Mouse (Mus musculus): ENCODE results near the gene Mrpl53. TPM values are rescaled to one million over a fixed set of nuclear protein-coding genes. Genes with fewer than 3 reads are reported as not detected.
A peak's percentile ranks its signal among the peaks of the same experiment; 100 is the strongest.

The Mrpl53 gene
- polyA plus RNA-seq (2012; rRNA removed) = 73.8 and 82.0 TPM in 2 replicates

- Histone ChIP-seq H3K36me3 (ENCODE audit: control insufficient read depth, insufficient read depth, low read length) (peaks cover 6% of the 10 kb centered on the region; the same call in 1 of the 2 replicates), H3K4me1 (ENCODE audit: control insufficient read depth, insufficient read depth, insufficient read length, low read length) (peaks cover 7% of the 10 kb centered on the region), H3K4me3 (ENCODE audit: low read depth, low read length) (peak within 1 kb of the TSS; percentile 99), H3K27me3 (ENCODE audit: control insufficient read depth, insufficient read depth, low read length) (no peaks in the 10 kb centered on the region), H3K27ac (ENCODE audit: insufficient read depth, low read depth, low read length) (peak within 1 kb of the TSS; percentile 86)
- TF ChIP-seq CTCF (IDR thresholded peaks at IDR 0.05; ENCODE audit: extremely low read depth, insufficient read length, insufficient replicate concordance, low read depth, low read length) = no peak
- peak; percentile 86 for TF ChIP-seq POLR2A (IDR thresholded peaks at IDR 0.05; ENCODE audit: low read depth, low read length)
- under 1% methylated on average over 76 of the region's 76 CpGs for WGBS
Measured at GRCm38 (mm10) chr6:83108762-83109668, at the start of gene Mrpl53. TSS of gene Mrpl53 (plus strand) at chr6:83109040.

GRCm38 (mm10) chr6:83065995-83066394 is 42.8 kb upstream of the Mrpl53 start:
- peaks cover 18% of the 10 kb centered on the region for H3K4me1 ChIP-seq (ENCODE audit: control insufficient read depth, insufficient read depth, insufficient read length, low read length)
- no peak overlapping the region for H3K27ac ChIP-seq (ENCODE audit: insufficient read depth, low read depth, low read length)
- H3K36me3 ChIP-seq (ENCODE audit: control insufficient read depth, insufficient read depth, low read length) = peaks cover 8% of the 10 kb centered on the region; the same call in 1 of the 2 replicates
- no peak overlapping the region for H3K4me3 ChIP-seq (ENCODE audit: low read depth, low read length)
- no peak for TF ChIP-seq CTCF (IDR thresholded peaks at IDR 0.05; ENCODE audit: extremely low read depth, insufficient read length, insufficient replicate concordance, low read depth, low read length)
- TF ChIP-seq POLR2A (IDR thresholded peaks at IDR 0.05; ENCODE audit: low read depth, low read length) = no peak
- H3K27me3 ChIP-seq (ENCODE audit: control insufficient read depth, insufficient read depth, low read length) = peaks cover 43% of the 10 kb centered on the region
- 68% methylated on average over 8 of the region's 8 CpGs for WGBS

GRCm38 (mm10) chr6:83066441-83066840 is 42.4 kb upstream of the Mrpl53 start:
- no peak overlapping the region for H3K27ac ChIP-seq (ENCODE audit: insufficient read depth, low read depth, low read length)
- 77% methylated on average over 6 of the region's 6 CpGs for WGBS
- peaks cover 8% of the 10 kb centered on the region; the same call in 1 of the 2 replicates for H3K36me3 ChIP-seq (ENCODE audit: control insufficient read depth, insufficient read depth, low read length)
- no peak for TF ChIP-seq POLR2A (IDR thresholded peaks at IDR 0.05; ENCODE audit: low read depth, low read length)
- no peak for TF ChIP-seq CTCF (IDR thresholded peaks at IDR 0.05; ENCODE audit: extremely low read depth, insufficient read length, insufficient replicate concordance, low read depth, low read length)
- peaks cover 47% of the 10 kb centered on the region for H3K27me3 ChIP-seq (ENCODE audit: control insufficient read depth, insufficient read depth, low read length)
- no peak overlapping the region for H3K4me3 ChIP-seq (ENCODE audit: low read depth, low read length)
- peaks cover 22% of the 10 kb centered on the region for H3K4me1 ChIP-seq (ENCODE audit: control insufficient read depth, insufficient read depth, insufficient read length, low read length)

- TF ChIP-seq CTCF (IDR thresholded peaks at IDR 0.05; ENCODE audit: extremely low read depth, insufficient read length, insufficient replicate concordance, low read depth, low read length) = no peak
- TF ChIP-seq POLR2A (IDR thresholded peaks at IDR 0.05; ENCODE audit: low read depth, low read length) = no peak
- Histone ChIP-seq H3K27ac (ENCODE audit: insufficient read depth, low read depth, low read length) (no peak overlapping the region), H3K36me3 (ENCODE audit: control insufficient read depth, insufficient read depth, low read length) (peaks cover 7% of the 10 kb centered on the region; the same call in 1 of the 2 replicates), H3K27me3 (ENCODE audit: control insufficient read depth, insufficient read depth, low read length) (peaks cover 62% of the 10 kb centered on the region), H3K4me1 (ENCODE audit: control insufficient read depth, insufficient read depth, insufficient read length, low read length) (peaks cover 22% of the 10 kb centered on the region), H3K4me3 (ENCODE audit: low read depth, low read length) (peak overlapping the region; percentile 41)
- WGBS = 31% methylated on average over 8 of the region's 8 CpGs
Measured at GRCm38 (mm10) chr6:83068221-83068620, 40.6 kb upstream of the Mrpl53 start.

GRCm38 (mm10) chr6:83068706-83069487 is 39.9 kb upstream of the Mrpl53 start:
- WGBS = 2% methylated on average over 81 of the region's 81 CpGs

GRCm38 (mm10) chr6:83069488-83070246 is 39.2 kb upstream of the Mrpl53 start:
- peaks cover 62% of the 10 kb centered on the region for H3K27me3 ChIP-seq (ENCODE audit: control insufficient read depth, insufficient read depth, low read length)
- H3K36me3 ChIP-seq (ENCODE audit: control insufficient read depth, insufficient read depth, low read length) = peaks cover 7% of the 10 kb centered on the region; the same call in 1 of the 2 replicates
- 3% methylated on average over 69 of the region's 69 CpGs for WGBS
- H3K4me3 ChIP-seq (ENCODE audit: low read depth, low read length) = peak overlapping the region; percentile 41
- H3K4me1 ChIP-seq (ENCODE audit: control insufficient read depth, insufficient read depth, insufficient read length, low read length) = peaks cover 22% of the 10 kb centered on the region
- no peak for TF ChIP-seq POLR2A (IDR thresholded peaks at IDR 0.05; ENCODE audit: low read depth, low read length)
- TF ChIP-seq CTCF (IDR thresholded peaks at IDR 0.05; ENCODE audit: extremely low read depth, insufficient read length, insufficient replicate concordance, low read depth, low read length) = no peak
- no peak overlapping the region for H3K27ac ChIP-seq (ENCODE audit: insufficient read depth, low read depth, low read length)

More at GRCm38 (mm10) chr6:83068706-83069487, 39.9 kb upstream of the Mrpl53 start:
- Histone ChIP-seq H3K27ac (ENCODE audit: insufficient read depth, low read depth, low read length) (no peak overlapping the region), H3K4me3 (ENCODE audit: low read depth, low read length) (peak overlapping the region; percentile 41), H3K27me3 (ENCODE audit: control insufficient read depth, insufficient read depth, low read length) (peaks cover 62% of the 10 kb centered on the region), H3K36me3 (ENCODE audit: control insufficient read depth, insufficient read depth, low read length) (peaks cover 7% of the 10 kb centered on the region; the same call in 1 of the 2 replicates), H3K4me1 (ENCODE audit: control insufficient read depth, insufficient read depth, insufficient read length, low read length) (peaks cover 22% of the 10 kb centered on the region)
- TF ChIP-seq CTCF (IDR thresholded peaks at IDR 0.05; ENCODE audit: extremely low read depth, insufficient read length, insufficient replicate concordance, low read depth, low read length) (no peak), POLR2A (IDR thresholded peaks at IDR 0.05; ENCODE audit: low read depth, low read length) (no peak; the same call in 1 of the 2 replicates)
